Mouse (Mus musculus) megakaryocyte progenitor cell, adult 5-6 weeks (primary cell): Measurements from ENCODE around the gene Slc30a5. TPM values are rescaled to one million over a fixed set of nuclear protein-coding genes. Genes with fewer than 3 reads are reported as not detected.
"Not testable (repeated sequence)": the region's sequence is repeated elsewhere in the genome, so short reads cannot be mapped to it uniquely, and the experiment has no call there.

ENCODE experiments used
- ATAC-seq: replicated peaks from 2 replicates; pipeline ENCODE4 v1.8.0; 2016; ENCODE audit warnings: mild to moderate bottlenecking, moderate TSS enrichment, inconsistent platforms; ENCODE audit not compliant: poor library complexity
- total RNA-seq, 2 experiments: library from RNA; stranded (forward) in 1 of 2; stranded (reverse) in 1 of 2; fragments of 157-497, 149-512 nt in 1 of 2; fragments of 200-1000 nt in 1 of 2; gene quantifications; 2 replicates each; pipeline versions ENCODE4 v1.2.3 to v1.2.4; 2015 to 2017

Gene Slc30a5
- total RNA-seq, 2 experiments from 2014 or later = 101 to 127 TPM

- 0 out of 2 replicates have a peak, but pooled peaks have one; percentile 27 for ATAC-seq
These were observed 9.9 kb upstream of the Slc30a5 start for GRCm38 (mm10) chr13:100843016-100843725.

GRCm38 (mm10) chr13:100841741-100842140 is 8.5 kb upstream of the Slc30a5 start:
- ATAC-seq = no peak

- ATAC-seq = no peak
These were observed 1.6 kb upstream of the Slc30a5 start for GRCm38 (mm10) chr13:100834777-100835176.

GRCm38 (mm10) chr13:100833640-100834002 is 394 bp upstream of the Slc30a5 start:
- 0 out of 2 replicates have a peak, but pooled peaks have one; percentile 0 for ATAC-seq

- peak; percentile 18 for ATAC-seq
These were observed 1.0 kb downstream of the Slc30a5 start for GRCm38 (mm10) chr13:100832188-100832587.

GRCm38 (mm10) chr13:100831123-100831522 is 2.1 kb downstream of the Slc30a5 start:
- no peak for ATAC-seq

- ATAC-seq = no peak
These were observed 7.4 kb downstream of the Slc30a5 start for GRCm38 (mm10) chr13:100825627-100826410.

GRCm38 (mm10) chr13:100824916-100825315 is 8.3 kb downstream of the Slc30a5 start:
- ATAC-seq = no peak

- ATAC-seq = peak; percentile 80
These were observed 8.9 kb downstream of the Slc30a5 start for GRCm38 (mm10) chr13:100824306-100824705.

- ATAC-seq = no peak
These were observed 9.4 kb downstream of the Slc30a5 start for GRCm38 (mm10) chr13:100823863-100824262.

GRCm38 (mm10) chr13:100814451-100814850 is 18.8 kb downstream of the Slc30a5 start:
- ATAC-seq = peak; percentile 74

- no peak for ATAC-seq
These were observed 27.5 kb downstream of the Slc30a5 start for GRCm38 (mm10) chr13:100805776-100806175.

GRCm38 (mm10) chr13:100797171-100797570 is 36.1 kb downstream of the Slc30a5 start:
- no peak for ATAC-seq

- ATAC-seq = no peak
These were observed 44.1 kb downstream of the Slc30a5 start for GRCm38 (mm10) chr13:100789083-100789482.

GRCm38 (mm10) chr13:100788057-100788456 is 45.2 kb downstream of the Slc30a5 start:
- not testable (repeated sequence) for ATAC-seq

GRCm38 (mm10) chr13:100787316-100788010 is 45.8 kb downstream of the Slc30a5 start:
- no peak for ATAC-seq

GRCm38 (mm10) chr13:100786414-100786867 is 46.8 kb downstream of the Slc30a5 start, which contains the start of gene Ccnb1:
Ccnb1 (minus strand) TSS chr13:100786570.
- peak; percentile 95 for ATAC-seq

GRCm38 (mm10) chr13:100785806-100786413 is 47.3 kb downstream of the Slc30a5 start:
- peak; percentile 44 for ATAC-seq

GRCm38 (mm10) chr13:100777491-100777890 is 55.7 kb downstream of the Slc30a5 start:
- peak; percentile 76 for ATAC-seq

GRCm38 (mm10) chr13:100776710-100777109 is 56.5 kb downstream of the Slc30a5 start:
- ATAC-seq = no peak

- ATAC-seq = no peak
These were observed 57.2 kb downstream of the Slc30a5 start for GRCm38 (mm10) chr13:100776056-100776419.
